Mouse (Mus musculus) bone marrow, adult 2 months (tissue): ENCODE measurements around the gene Pank4.

Source experiments
- CTCF ChIP-seq: fragments of 200-500 bp; IDR thresholded peaks from 2 replicates; pipeline ENCODE4 v1.5.1; 2011; ENCODE audit warnings: low read length, control low read depth; ENCODE audit not compliant: control insufficient read depth, insufficient read depth
- POLR2A ChIP-seq: fragments of 200-500 bp; IDR thresholded peaks from 2 replicates; pipeline ENCODE4 v1.6.1; 2011; ENCODE audit warnings: low read depth, mild to moderate bottlenecking, control low read depth, low read length, borderline replicate concordance; ENCODE audit not compliant: control insufficient read depth

DNA sequence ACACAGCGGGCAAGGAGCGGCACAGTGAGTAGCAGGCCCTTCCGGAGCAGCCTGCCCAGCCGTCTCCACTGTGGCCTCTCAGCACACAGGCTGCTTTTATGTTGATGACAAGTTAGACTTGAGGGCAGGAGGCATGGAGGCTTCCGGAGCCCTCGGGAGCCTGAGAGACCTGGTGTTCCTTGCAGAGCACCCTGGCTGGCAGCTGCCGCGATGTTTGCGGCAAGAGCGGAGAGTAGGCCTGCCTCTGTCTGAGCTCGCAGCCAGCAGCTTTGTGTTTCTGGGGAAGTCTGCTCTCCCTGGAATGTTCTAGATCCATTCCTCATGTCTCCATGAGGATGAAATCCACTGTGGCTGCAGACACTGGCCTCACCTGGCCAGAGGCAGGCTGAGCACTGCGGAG is 8.6 kb downstream of the Pank4 start:
- no peak for TF ChIP-seq POLR2A
- no peak for TF ChIP-seq CTCF
